Mouse (Mus musculus) NIH3T3 (cell line): Measurements from ENCODE around the gene 2810408A11Rik.
"Not testable (repeated sequence)": the region's sequence is repeated elsewhere in the genome, so short reads cannot be mapped to it uniquely, and the experiment has no call there.

Source experiments
- DNase-seq: peaks from one replicate; pipeline ENCODE4 v3.0.0-alpha.2; 2012; ENCODE audit warnings: low read depth

2810408A11Rik gene

GRCm38 (mm10) chr11:69880853-69881603 is 19.8 kb downstream of the 2810408A11Rik start, which contains the start of gene Kctd11:
TSS of gene Kctd11 (minus strand) at chr11:69881406.
- DNase-seq: peak; percentile 80

- peak; percentile 88 for DNase-seq
Observed at GRCm38 (mm10) chr11:69880506-69880852, 20.3 kb downstream of the 2810408A11Rik start.

GRCm38 (mm10) chr11:69879711-69880110 is 21.1 kb downstream of the 2810408A11Rik start:
- no peak for DNase-seq

- DNase-seq: no peak
Observed at GRCm38 (mm10) chr11:69878952-69879351, 21.8 kb downstream of the 2810408A11Rik start.

GRCm38 (mm10) chr11:69878399-69878798 is 22.4 kb downstream of the 2810408A11Rik start:
- DNase-seq: peak; percentile 41

GRCm38 (mm10) chr11:69877878-69878277 is 22.9 kb downstream of the 2810408A11Rik start, which contains the start of gene Tmem95:
TSS of gene Tmem95 (minus strand) at chr11:69878018.
- no peak for DNase-seq

- DNase-seq: peak; percentile 95
Observed at GRCm38 (mm10) chr11:69876867-69877266, 23.9 kb downstream of the 2810408A11Rik start.

- DNase-seq: peak; percentile 83
Observed at GRCm38 (mm10) chr11:69876186-69876585, 24.6 kb downstream of the 2810408A11Rik start.

GRCm38 (mm10) chr11:69872451-69872850 is 28.3 kb downstream of the 2810408A11Rik start:
- peak; percentile 59 for DNase-seq

GRCm38 (mm10) chr11:69871822-69872221 is 29.0 kb downstream of the 2810408A11Rik start:
- no peak for DNase-seq

GRCm38 (mm10) chr11:69870289-69871069 is 30.3 kb downstream of the 2810408A11Rik start:
- DNase-seq: no peak

GRCm38 (mm10) chr11:69867335-69867734 is 33.5 kb downstream of the 2810408A11Rik start:
- no peak for DNase-seq

GRCm38 (mm10) chr11:69865561-69865960 is 35.2 kb downstream of the 2810408A11Rik start:
- DNase-seq: no peak

- DNase-seq: no peak
Observed at GRCm38 (mm10) chr11:69864138-69864860, 36.5 kb downstream of the 2810408A11Rik start.

- not testable (repeated sequence) for DNase-seq
Observed at GRCm38 (mm10) chr11:69863729-69864128, 37.1 kb downstream of the 2810408A11Rik start.

- DNase-seq: no peak
Observed at GRCm38 (mm10) chr11:69858113-69858998, 42.4 kb downstream of the 2810408A11Rik start, which contains the start of gene Tnk1. TSS of gene Tnk1 (minus strand) at chr11:69858730.

- DNase-seq: no peak
Observed at GRCm38 (mm10) chr11:69855347-69855746, 45.4 kb downstream of the 2810408A11Rik start.

- DNase-seq: no peak
Observed at GRCm38 (mm10) chr11:69854680-69855079, 46.1 kb downstream of the 2810408A11Rik start.

GRCm38 (mm10) chr11:69853994-69854393 is 46.8 kb downstream of the 2810408A11Rik start:
- DNase-seq: no peak

- no peak for DNase-seq
Observed at GRCm38 (mm10) chr11:69850754-69851153, 50.0 kb downstream of the 2810408A11Rik start.

- DNase-seq: no peak
Observed at GRCm38 (mm10) chr11:69849884-69850283, 50.9 kb downstream of the 2810408A11Rik start.
